Mouse (Mus musculus): ENCODE results near the gene Dennd2c.
"Not testable (repeated sequence)": the region's sequence is repeated elsewhere in the genome, so short reads cannot be mapped to it uniquely, and the experiment has no call there.

Gene Dennd2c

DNA sequence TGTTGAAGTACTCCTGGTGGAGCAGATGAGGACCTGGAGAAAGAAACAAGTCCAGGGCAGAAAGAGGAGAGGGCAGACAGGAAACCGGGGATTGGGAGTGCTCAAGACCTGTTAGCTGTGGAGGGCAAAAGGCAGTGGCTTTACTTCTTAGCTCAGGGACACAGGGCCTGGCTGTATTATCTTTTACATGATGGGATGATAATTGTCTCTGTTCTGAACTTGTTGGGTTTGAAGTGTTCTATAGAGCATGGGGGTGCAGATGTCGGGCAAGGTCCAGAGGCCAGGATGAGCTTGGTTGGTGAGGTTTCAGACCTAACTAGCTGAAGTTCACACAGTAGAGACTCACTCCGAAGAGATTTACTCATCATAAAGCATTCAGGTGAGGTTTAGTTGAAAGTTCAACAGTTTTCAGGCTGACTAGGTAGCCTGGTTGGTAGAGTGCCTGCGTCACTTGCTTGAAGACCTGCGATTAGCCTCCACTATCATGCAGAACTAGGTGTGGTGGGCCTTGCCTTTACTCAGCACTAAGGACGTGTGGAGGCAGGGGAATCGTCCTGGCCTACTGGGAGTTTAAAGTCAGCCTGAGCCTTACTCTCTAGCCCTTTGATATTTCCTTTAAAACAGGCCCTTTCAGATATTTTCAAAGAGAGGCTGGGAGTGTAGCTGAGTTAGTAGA, 5.3 kb downstream of the Dennd2c start:
- DNase-seq (ENCODE audit: extremely low spot score, low read depth, low spot score), result no peak

DNA sequence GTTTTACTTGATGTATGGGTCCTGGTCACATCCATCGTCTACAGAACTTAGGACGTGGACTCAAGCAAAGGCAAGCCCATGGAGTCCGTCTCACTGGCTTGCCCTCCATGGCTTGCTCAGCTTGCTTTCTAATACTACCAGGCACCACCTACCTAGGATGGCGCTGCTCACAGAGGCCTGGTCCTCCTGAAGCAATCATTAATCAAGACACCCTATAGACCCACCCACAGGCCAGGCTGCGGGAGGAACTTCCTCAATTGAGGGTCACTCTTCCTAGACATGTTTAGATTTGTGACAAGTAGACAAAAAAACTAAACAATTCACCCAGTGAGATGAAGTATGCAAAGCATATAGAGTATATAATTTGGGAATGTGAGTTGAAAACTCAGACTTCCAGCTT, 9.8 kb downstream of the Dennd2c start:
- no peak for DNase-seq (ENCODE audit: extremely low spot score, low read depth, low spot score)

DNA sequence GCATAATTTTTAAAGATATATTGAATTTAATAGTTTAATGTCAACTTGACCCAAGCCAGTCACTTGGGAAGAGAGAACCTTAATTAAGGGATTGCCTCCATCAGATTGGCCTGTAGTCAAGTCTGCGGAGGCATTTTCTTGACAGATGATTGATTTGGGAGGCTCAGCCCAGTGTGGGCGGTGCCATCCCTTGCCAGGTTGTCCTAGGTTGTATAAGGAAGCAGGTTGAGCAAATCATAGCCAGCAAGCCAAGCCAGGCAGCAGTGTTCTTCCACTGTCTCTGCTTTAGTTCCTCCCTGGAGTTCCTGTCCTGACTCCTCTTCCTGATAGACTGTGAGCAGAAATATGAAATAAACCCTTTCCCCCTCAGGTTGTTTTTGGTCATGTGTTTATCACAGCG, 21.2 kb downstream of the Dennd2c start:
- no peak for DNase-seq (ENCODE audit: extremely low spot score, low read depth, low spot score)

DNA sequence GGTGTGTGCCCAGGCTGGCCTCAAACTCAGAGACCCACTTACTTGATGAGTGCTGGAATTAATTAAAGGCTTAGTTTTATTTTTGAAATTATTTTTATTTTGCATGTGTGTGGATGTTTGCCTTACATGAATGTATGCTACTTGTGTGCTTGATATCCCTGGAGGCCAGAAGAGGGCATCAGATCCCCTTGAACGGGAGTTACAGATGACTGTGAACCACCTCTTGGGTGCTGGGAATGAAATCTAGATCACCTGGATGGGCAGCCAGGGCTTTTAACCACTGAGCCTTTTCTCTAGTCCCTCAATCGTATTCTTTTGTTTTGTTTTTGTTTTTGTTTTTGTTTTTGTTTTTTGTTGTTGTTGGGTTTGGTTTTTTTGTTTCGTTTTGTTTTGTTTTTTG, 23.7 kb downstream of the Dennd2c start:
- no peak for DNase-seq (ENCODE audit: extremely low spot score, low read depth, low spot score)

DNA sequence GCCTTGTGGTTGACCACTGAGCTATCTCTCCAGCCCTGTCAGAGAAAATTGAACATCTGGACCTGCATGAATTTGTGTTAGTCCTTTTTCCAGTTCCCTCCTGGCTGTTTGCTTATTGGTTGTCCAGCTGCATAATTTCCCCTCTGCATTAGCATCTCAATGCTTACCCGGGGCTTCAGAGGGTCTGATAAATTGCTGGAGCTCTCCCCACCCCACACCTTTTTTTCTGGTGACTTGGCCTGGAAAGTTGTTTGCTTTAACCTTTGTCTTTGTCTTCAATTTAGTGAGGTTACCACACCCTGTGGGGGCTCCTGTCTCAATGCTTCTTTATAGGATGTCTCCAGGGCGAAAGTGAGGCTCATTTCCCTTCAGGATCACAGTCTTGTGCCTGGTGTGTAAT, 24.8 kb downstream of the Dennd2c start:
- no peak for DNase-seq (ENCODE audit: extremely low spot score, low read depth, low spot score)

DNA sequence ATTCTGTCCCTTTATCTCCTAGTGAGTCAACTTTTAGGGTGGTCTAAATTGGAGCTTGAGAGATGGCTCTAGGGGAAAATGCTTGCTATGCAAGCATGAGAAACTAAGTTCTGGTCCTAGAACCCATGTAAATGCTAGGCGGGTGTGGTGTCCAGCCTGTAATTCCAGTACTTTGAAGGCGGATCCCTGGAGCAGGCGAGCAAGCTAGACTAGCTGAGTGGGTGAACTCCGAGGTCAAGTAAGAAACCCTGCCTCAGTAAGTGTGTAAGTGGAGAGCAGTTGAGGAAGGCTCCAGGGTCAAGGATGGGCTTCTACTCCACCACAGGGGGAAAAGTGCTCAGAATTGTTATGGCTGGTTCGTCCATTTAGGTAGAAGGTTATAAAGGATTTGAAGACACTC, 25.3 kb downstream of the Dennd2c start:
- DNase-seq (ENCODE audit: extremely low spot score, low read depth, low spot score), result no peak

DNA sequence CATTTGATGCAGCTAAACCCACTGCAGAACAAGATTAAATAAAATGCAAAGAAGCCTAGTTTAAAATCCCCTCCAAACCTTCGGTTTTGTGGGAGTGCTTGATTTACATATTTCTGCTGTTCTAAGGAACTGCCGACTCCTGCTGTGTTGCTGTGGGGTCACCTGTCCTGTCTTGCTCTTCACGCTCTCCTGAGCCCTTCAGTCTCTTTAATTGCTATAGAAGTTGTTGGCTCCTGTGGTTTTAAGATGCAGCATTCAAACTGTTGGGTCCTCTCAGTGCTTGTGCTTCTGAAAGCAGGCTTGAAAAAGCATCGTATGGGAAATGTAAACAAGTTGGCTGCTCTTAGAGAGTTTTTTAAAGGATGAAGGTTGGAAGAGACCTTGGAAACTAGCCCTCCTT, 25.8 kb downstream of the Dennd2c start:
- DNase-seq (ENCODE audit: extremely low spot score, low read depth, low spot score), result no peak

DNA sequence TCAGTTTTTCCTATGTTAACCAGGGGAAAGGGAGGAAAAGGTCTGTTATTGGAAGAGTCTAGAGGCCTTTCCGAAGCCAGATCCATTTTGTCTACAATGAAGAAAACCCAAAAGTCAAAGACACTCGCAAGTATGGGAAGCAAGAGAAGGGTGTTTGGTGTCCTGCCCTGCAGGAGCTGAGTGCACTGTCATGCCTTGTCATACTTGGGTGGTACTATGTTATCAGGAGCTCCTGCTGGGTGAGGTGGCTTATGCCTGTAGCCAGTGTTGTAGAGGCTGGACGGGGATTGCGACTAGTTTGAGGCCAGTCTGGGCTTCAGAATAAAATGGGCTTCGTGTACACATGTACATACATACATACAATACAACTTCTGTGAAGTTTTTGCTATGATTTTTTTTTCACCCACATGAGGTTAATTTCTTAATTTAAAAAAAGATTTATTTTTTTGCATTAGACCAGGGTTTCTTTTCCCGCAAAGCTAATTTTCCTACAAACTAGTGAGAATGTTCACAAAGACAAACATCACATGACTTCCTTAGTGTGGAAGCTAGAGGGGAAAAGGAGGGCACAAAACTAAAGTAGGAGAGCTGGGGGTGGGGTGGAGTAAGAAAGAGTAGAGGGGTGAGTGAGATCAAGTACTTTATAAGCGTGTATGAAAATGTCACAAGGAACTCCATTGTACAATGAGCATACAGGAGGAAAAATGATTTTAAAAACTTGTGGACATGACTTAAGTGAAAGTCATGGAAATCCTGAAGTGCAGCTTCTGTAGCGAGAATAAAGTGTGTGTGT, 27.2 kb downstream of the Dennd2c start:
- DNase-seq (ENCODE audit: extremely low spot score, low read depth, low spot score), result no peak

DNA sequence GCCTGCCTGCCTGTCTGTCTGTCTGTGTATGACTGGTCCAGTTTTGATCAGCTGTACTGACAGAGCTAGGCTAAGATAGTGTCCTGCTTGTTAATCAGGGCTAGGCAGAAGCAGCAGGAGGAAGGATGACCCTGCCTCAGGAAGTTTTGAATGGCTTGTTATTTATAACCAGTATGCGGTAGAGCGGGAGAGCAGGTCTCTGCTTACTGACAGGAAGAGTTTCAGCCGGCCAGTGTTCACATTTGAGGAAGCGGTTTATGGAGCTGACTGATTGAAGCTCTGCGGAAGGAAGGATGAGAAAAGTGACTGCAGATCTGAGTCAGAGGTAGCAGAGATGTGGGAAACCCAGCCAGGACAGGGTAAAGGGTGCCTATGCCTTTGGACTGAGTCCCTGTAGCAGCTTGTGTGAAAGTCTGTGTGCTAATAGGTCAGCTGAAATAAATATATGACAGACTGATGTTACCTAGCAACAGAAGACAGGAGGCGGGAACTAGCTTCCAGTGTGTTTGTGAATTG, 27.9 kb downstream of the Dennd2c start:
- DNase-seq (ENCODE audit: extremely low spot score, low read depth, low spot score), result no peak

DNA sequence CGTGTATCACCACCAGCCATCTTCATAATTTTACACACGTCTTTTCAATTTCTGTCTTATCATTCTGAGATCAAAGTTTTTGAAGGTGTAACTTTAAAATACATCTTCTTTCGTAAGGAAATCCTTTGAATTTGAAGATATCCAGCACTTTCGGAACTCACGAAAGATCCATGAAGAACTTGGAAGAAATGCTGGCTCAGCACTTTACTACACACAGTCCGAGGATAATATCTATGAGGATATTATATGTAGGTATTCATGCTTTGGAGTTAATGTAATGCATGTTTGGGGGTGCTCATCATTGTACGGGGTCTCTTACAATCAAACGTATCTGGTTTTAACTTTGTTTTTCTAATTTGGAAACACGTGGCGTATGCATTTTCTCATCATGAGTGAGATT, 30.7 kb downstream of the Dennd2c start:
- DNase-seq (ENCODE audit: extremely low spot score, low read depth, low spot score), result no peak

DNA sequence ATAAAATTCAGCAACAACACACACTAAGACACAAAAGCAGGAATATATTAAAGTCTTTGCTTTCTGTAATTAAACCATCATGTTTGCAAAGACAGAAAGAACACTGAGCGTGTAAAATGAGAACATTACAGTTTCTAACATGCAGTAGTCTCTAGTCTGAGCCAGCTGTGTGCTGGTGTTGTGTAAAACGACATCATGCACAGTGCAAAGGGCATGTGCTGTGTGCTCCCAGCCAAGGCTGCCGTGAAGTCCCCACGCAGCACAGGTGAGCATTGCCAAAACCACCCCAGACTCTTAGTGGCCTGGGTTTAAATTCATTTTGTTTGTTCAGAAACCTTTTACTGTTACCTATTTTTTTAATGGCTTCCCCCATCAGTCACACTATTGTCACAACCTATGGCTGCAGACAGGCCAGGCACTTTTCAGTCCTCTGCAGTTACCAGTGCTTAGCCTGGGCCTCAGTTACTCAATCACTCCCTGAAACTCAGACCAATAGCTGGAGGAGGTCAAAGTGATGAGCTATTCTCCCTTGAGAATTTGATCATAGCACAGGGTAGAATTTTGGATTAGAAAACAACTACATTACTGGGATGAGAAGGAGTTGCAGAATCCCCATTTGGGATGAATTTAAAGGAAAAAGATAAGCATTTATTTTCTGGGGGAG, 34.1 kb downstream of the Dennd2c start:
- DNase-seq (ENCODE audit: extremely low spot score, low read depth, low spot score), result no peak

DNA sequence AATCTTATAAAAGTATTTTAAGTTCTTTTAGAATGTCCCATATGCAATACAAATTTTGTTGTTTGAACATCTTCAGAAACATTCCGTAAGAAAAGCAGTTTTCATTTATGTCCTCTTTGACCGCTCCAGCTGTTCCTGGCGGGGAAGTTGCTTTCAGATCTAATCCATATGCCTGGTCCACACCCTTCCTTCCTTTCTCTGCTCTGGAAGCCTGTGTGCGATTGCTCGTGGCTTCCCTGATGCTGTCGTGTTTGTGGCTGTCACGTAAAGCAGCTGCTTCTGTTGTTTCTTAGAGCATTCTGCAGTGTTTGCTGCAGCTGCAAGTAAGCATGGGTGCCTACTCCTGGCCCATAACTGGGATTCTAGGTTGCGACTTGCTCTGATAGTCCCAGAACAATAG, 36.6 kb downstream of the Dennd2c start:
- no peak for DNase-seq (ENCODE audit: extremely low spot score, low read depth, low spot score)

DNA sequence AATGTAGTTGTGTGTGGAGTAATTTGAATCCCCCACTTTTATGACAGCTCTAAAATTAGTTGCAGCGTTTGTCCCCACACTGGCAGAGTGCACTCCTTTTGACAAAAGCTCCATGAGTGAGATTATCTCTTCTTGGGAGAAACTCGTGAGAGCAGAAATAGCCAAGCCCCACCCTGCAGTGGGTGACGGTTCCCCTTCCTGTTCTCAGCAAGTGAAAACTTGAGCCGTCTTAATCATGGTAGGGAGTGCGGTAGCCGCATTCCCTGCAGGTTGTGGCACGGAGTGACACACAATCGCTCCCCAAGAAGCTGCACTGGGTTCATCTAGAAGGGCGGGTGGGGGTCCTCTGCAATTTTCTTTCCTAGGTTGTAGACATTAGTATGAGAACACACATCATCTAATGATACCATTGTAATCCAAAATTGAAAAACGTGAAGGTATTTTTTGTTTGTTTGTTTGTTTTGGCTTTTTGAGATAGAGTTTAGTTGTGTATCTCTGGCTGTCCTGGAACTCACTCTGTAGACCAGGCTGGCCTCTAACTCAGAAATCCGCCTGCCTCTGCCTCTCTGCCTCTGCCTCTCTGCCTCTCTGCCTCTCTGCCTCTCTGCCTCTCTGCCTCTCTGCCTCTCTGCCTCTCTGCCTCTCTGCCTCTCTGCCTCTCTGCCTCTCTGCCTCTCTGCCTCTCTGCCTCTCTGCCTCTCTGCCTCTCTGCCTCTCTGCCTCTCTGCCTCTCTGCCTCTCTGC, 37.9 kb downstream of the Dennd2c start:
- not testable (repeated sequence) for DNase-seq (ENCODE audit: extremely low spot score, low read depth, low spot score)

DNA sequence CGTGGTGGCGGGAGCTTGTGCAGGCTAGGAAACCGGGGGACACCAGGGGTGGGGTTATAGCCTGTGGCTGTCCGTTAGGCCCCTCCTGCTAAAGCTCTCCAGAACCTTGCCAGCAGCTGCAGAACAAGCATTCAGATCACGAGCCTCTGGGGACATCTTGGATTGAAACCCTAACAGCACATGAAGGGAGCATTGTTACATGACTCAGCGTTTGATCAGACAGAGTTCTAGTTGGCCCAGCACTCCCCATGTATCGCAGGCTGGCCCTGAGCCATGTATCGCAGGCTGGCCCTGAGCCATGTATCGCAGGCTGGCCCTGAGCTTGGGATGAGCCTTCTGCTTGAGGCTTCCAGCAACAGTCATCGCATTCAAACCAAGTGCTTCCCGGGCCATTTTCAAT, 38.9 kb downstream of the Dennd2c start:
- no peak for DNase-seq (ENCODE audit: extremely low spot score, low read depth, low spot score)

DNA sequence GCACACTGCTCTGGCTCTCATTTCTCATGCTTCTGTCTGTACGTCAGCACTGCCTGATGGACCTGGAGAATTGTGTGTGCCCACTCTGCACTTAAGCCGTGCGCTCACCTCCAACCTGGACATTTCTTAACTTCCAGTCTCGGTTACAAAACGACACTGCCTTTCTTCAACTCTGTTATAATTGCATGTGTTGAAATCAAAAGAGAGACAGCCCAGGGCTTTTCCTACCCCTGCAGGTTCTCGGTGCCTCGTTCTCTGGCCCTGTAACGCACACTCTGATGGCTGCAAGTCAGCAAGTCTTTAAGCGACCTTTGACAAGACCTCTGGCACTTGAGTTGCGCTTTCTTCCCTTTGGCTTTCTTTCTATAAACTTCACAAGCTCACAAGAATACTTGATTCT, 40.0 kb downstream of the Dennd2c start:
- DNase-seq (ENCODE audit: extremely low spot score, low read depth, low spot score), result no peak

DNA sequence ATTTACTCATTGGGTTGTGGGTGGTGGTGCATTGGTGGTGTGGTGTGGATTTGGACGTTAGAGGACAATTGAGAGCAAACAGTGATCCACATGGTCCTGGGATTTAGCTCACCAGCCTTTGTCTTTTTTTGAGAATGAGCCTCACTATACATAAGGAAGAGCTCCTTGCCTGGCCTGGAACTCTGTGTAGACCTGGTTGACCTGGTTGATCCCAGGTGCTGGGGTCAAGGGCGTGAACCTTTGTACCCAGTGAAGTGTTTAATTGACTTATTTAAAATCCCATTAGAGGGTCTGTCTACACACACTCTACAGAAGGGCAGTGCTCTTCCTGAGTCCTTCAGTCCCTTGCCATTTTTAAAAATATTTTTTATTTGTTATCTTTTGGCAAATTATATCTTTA, 42.9 kb downstream of the Dennd2c start:
- DNase-seq (ENCODE audit: extremely low spot score, low read depth, low spot score), result no peak

DNA sequence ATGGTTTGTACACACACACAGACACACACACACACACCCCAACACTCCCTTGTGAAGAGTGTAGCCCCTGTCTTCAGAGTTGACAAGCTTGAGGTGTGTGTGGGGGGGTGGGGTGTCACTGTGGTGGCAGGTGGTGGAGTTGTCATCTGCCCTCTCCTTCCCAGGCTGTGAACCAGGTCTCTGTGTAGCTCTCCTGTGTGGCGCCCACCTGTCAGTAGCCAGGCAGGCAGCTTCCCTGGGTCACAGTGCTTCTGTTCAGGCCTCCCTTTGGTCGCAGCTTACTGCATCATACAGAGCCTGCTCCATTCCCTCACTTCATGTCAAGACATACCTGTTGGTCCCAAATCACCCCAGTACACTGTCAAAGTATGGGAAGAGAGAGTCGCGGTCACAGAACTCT, 43.4 kb downstream of the Dennd2c start:
- DNase-seq (ENCODE audit: extremely low spot score, low read depth, low spot score), result no peak

DNA sequence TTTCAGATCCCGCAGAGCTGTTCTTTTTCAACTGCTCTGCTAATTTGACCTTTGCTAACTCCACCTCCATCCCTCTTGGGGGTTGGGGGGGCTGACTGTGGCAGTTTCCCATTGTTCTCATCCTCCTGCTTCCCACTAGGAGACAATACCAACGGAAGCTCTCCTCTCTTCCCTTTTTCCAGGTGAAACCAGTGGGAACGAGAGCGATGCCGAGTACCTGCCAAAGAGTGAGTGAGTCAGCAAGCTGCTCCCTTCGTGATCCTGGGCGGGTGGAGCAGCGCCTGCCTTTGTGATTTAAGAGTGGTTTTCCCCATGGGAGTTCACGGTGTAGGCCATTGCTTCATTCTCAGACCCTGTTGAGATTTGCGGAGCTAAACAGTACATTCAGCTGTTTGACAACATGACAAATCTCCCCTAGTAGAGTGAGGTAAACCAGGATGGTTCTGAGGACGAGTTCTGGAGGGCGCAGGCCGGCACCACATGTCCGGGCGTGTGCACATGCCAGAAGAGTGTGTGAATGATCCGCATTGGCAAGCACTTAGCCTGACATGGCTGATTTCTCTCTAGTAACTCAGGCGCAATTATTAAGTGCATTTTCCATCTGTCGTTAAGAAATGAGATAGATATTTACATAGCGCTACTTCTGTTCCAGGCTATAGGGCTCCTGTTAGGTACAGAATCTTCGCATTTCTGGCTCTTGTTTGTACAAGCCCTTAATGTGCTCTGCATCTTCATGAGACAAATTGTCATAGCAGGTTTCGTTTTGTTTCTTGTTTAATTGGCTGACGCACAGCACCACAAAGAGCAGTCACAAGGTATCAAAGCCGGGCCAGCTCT, 44.1 kb downstream of the Dennd2c start:
- DNase-seq (ENCODE audit: extremely low spot score, low read depth, low spot score), result no peak

DNA sequence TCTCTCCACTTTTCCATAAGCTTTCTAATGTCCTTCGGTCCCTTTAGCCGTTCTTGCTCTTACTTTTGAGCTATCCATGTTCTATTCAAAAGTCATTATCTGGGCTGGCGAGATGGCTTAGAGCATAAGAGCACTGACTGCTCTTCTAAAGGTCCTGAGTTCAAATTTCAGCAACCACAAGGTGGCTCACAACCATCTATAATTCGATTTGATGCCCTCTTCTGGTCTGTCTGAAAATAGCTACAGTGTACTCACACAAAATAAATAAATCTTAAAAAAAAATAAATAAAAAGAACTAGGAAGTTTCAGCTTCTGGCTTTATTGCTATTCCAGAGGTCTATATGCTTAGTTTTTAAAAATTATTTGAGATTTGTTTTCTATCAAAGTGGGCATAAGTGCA, 45.4 kb downstream of the Dennd2c start:
- no peak for DNase-seq (ENCODE audit: extremely low spot score, low read depth, low spot score)

DNA sequence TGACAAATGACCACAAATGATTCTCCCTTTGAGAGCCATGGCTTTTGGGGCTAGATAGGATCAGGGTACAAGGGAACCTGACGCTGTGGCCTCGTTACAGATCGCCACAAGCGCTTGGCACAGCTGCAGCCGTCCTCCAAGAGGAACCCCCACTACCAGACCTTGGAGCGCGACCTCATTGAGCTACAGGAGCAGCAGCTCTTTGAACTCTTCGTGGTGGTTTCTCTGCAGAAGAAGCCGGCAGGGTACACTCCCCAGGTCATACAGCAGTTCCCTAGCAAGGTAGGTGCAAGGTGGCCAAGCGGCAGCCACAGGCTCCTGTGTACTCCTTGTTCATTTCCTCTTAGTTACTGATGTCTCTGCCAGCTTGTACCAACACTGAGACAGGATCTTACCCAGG, 46.5 kb downstream of the Dennd2c start:
- DNase-seq (ENCODE audit: extremely low spot score, low read depth, low spot score), result no peak
